Mouse (Mus musculus) neural tube, embryonic 15.5 days (tissue): ENCODE data around the gene Llgl2. TPM values are rescaled to one million over a fixed set of nuclear protein-coding genes. Genes with fewer than 3 reads are reported as not detected.
A peak's percentile ranks its signal among the peaks of the same experiment; 100 is the strongest.

ENCODE experiments used
- ATAC-seq: fragments of 200-750 bp; cut with Nextera tagmentation; 2 replicates; pipeline ENCODE4 v1.8.0; 2017; ENCODE audit warnings: mild to moderate bottlenecking, moderate TSS enrichment, moderate library complexity; ENCODE audit not compliant: low FRiP score
- H3K27ac ChIP-seq: fragments of 300-500 bp; sonication (generic); replicated peaks from 2 replicates; pipeline ENCODE4 v1.5.1; 2015; ENCODE audit warnings: mild to moderate bottlenecking, inconsistent platforms
- H3K27me3 ChIP-seq: fragments of 300-500 bp; sonication (generic); replicated peaks from 2 replicates; pipeline ENCODE4 v1.6.1; 2015; ENCODE audit warnings: inconsistent platforms
- H3K36me3 ChIP-seq: fragments of 300-500 bp; sonication (generic); 2 replicates; pipeline ENCODE4 v1.6.1; 2015; ENCODE audit warnings: inconsistent platforms
- H3K4me1 ChIP-seq: fragments of 300-500 bp; sonication (generic); 2 replicates; pipeline ENCODE4 v1.6.1; 2015; ENCODE audit warnings: inconsistent platforms
- H3K4me2 ChIP-seq: fragments of 300-500 bp; sonication (generic); 2 replicates; pipeline ENCODE4 v1.6.1; 2015; ENCODE audit warnings: inconsistent platforms, mild to moderate bottlenecking, moderate library complexity
- H3K4me3 ChIP-seq: fragments of 300-500 bp; sonication (generic); replicated peaks from 2 replicates; pipeline ENCODE4 v1.5.1; 2015; ENCODE audit warnings: mild to moderate bottlenecking, inconsistent platforms
- H3K9ac ChIP-seq: fragments of 300-500 bp; sonication (generic); replicated peaks from 2 replicates; pipeline ENCODE4 v1.6.1; 2015; ENCODE audit warnings: mild to moderate bottlenecking, inconsistent platforms
- H3K9me3 ChIP-seq: fragments of 300-500 bp; sonication (generic); replicated peaks from 2 replicates; pipeline ENCODE4 v1.6.1; 2016; ENCODE audit warnings: inconsistent platforms
- WGBS: fragments of 180-500 bp; shearing (Covaris S2); methylation state at CpG from one replicate; pipeline ENCODE4 v1.1.7; 2015; ENCODE audit warnings: mixed read lengths; 5-methylcytosine and 5-hydroxymethylcytosine counted together
- polyA plus RNA-seq: library from polyadenylated mRNA; unstranded; fragments of >200 nt; fragmentation: Nextera tagmentation; extraction: Ambion mirVana; gene quantifications from 2 replicates; pipeline ENCODE4 v1.2.1, GENCODE M21; 2015

The Llgl2 gene
- polyA plus RNA-seq, 1 experiment from 2014 or later = 0.97 TPM

DNA sequence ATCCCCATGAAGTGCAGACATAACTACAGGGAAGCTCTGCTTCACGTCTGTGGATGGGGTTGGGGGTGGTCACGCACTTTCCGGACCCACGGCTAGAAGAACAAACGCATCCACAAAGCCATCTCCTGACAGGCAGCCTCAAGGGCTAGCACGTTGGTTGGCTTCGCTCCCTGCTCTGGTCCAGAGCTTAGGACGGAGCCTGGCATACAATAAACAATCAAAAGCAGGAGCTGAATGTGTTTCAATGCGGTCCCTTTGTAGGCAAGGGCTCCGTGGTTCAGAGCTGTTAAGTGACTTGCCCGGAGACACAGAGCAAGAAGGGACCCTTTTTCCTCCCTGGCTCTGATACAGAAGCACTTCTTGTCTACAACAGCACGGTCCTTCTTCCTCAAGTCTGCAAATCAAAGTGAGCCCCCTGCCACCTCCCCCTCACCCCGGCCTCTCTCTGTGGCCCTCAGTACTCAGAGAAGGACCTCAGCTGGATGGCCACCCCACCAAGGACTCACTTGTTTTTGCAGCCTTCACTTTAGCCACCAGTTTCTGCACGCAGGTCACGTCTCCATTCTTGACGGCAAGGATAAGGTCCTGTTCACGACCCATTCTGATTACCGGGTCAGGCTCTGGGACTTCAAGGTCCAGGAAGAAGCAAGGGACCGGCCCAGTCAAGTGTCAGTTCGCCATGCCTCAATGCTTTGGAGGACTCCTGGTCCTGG, 12.3 kb upstream of the Llgl2 start:
- no peaks in the 10 kb centered on the region for H3K9me3 ChIP-seq
- H3K4me1 ChIP-seq = peaks cover 82% of the 10 kb centered on the region
- no peaks in the 10 kb centered on the region for H3K27me3 ChIP-seq
- H3K27ac ChIP-seq = peak overlapping the region; percentile 76; the same call in 1 of the 2 replicates
- H3K36me3 ChIP-seq = no peaks in the 10 kb centered on the region
- peak overlapping the region; percentile 84 for H3K4me3 ChIP-seq
- no peak overlapping the region; the same call in 1 of the 2 replicates for H3K9ac ChIP-seq
- WGBS = 80% methylated on average over 20 of the region's 20 CpGs
- no peak for ATAC-seq
- H3K4me2 ChIP-seq = peak overlapping the region; percentile 96

DNA sequence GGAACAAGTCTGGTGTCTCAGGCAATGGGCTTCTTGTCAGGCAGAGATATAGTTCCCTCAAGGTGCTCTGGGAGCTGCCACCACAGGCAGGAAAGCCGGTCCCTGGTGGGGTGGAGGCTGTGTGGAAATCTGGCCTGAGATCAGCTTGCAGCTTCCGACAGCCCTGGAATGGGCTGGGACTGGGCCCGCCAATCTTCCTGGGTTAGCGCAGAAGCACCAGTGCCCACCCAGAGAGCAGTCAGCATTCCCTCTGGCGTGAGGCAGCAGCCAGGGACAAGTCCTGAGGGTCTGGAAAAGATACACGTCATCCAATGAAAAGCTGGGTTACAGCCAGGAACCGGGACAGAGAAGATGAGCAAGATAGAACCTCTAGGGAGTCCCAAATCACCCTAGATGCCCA, 11.8 kb upstream of the Llgl2 start:
- peak overlapping the region; percentile 96 for H3K4me2 ChIP-seq
- H3K27ac ChIP-seq = peak overlapping the region; percentile 76; the same call in 1 of the 2 replicates
- no peak for ATAC-seq
- H3K9me3 ChIP-seq = no peaks in the 10 kb centered on the region
- peaks cover 4% of the 10 kb centered on the region for H3K36me3 ChIP-seq
- peak overlapping the region; percentile 84 for H3K4me3 ChIP-seq
- H3K4me1 ChIP-seq = peaks cover 77% of the 10 kb centered on the region
- WGBS = 33% methylated on average over 7 of the region's 7 CpGs
- H3K27me3 ChIP-seq = no peaks in the 10 kb centered on the region
- H3K9ac ChIP-seq = peak overlapping the region; percentile 48

DNA sequence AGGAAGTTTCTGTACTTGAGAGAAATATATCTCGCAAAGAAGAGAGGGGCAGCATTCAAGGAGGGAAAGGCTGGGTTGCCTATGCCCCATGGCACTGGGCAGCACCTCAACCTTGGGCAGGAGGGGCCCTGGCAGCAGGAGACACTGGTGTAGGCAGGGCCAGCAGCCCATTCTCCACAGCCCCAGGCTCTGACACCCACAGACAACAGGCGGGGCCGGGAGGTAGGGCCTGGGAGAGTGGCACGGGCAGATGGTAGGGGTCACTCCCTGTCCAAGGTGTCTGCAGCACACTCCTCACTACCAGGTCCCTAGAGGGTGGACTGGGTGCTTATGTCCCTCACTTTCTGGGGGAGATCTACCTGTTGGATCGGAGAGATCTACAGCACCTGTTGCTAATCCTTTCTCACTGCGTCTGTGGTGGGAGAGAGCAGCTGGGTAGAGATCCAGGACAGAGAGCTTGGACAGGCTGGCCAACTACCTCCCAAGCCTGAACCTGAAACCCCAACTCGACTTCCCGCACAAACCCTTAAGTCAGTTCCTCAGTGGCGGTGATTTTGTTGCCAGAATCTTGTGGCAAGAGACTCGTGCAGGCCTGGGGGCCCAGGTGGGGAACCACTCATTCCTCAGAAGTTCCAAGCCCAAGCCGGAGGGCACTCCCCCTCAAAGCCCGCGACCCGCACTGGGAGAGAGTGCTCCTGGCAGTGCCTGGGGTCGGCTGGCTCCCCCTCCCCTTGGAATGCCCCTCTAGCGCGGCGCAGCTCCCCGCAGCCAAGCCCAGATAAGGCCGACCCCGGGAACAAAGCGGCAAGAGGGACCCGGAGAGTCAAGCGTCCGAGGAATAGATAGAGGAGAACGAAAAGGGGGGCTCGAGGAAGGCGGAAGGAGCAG, 11.1 kb upstream of the Llgl2 start:
- Histone ChIP-seq H3K4me2 (peak overlapping the region; percentile 96), H3K9me3 (no peaks in the 10 kb centered on the region), H3K27ac (peak overlapping the region; percentile 76), H3K4me1 (peaks cover 72% of the 10 kb centered on the region), H3K9ac (peak overlapping the region; percentile 48), H3K4me3 (peak overlapping the region; percentile 84), H3K36me3 (peaks cover 9% of the 10 kb centered on the region), H3K27me3 (no peaks in the 10 kb centered on the region)
- peak; percentile 28; the same call in 1 of the 2 replicates for ATAC-seq
- 4% methylated on average over 28 of the region's 28 CpGs for WGBS

DNA sequence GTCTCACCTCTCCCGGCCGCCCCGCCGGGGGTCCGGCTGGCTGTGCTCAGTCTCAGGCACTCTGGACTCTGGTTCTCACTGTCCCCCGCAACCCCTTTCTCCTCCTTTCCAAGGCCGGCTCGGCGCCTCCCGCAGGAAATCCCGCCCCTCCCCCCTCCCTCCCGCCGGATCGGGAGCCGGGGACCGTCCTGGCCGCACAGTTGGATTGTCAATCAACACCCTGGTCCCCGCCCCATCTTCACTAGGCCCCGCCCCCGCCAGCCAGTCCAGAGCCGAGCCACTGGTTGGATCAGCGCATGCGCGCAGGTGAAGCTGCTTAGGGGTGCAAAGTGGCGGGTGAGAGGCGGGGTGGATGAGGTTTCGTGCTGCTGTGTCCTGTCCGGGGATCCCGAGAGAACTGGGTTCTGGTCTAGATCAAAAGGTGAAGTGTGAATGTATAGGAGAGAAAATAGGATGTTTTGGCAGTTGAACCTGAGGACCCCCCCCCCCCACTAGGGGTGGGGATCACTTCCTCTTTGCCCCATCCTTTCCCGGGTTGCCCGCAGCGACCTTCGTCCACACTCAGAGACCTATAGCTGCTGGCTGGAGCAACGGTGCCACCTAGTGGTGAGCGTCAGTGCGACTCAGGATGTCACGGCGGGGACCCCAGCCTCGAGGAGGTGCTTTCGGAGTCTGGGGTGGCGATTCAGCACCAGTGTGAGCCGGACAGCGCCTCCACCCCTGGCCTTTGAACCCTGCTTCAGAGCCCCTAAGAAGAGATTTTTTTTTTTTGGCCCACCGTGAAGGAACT, 10.1 kb upstream of the Llgl2 start, which contains the start of gene Caskin2:
Gene Caskin2 (minus strand): TSS at position 133 of the 790 bp plus-strand sequence.
- H3K4me1 ChIP-seq = peaks cover 62% of the 10 kb centered on the region
- H3K36me3 ChIP-seq = peaks cover 15% of the 10 kb centered on the region
- no peaks in the 10 kb centered on the region for H3K27me3 ChIP-seq
- WGBS = under 1% methylated on average over 40 of the region's 44 CpGs
- H3K9ac ChIP-seq = peak within 1 kb of the TSS; percentile 85
- H3K4me2 ChIP-seq = peak within 1 kb of the TSS; percentile 96
- ATAC-seq = peak; percentile 90
- no peaks in the 10 kb centered on the region for H3K9me3 ChIP-seq
- H3K4me3 ChIP-seq = peak within 1 kb of the TSS; percentile 84
- H3K27ac ChIP-seq = peak within 1 kb of the TSS; percentile 76

DNA sequence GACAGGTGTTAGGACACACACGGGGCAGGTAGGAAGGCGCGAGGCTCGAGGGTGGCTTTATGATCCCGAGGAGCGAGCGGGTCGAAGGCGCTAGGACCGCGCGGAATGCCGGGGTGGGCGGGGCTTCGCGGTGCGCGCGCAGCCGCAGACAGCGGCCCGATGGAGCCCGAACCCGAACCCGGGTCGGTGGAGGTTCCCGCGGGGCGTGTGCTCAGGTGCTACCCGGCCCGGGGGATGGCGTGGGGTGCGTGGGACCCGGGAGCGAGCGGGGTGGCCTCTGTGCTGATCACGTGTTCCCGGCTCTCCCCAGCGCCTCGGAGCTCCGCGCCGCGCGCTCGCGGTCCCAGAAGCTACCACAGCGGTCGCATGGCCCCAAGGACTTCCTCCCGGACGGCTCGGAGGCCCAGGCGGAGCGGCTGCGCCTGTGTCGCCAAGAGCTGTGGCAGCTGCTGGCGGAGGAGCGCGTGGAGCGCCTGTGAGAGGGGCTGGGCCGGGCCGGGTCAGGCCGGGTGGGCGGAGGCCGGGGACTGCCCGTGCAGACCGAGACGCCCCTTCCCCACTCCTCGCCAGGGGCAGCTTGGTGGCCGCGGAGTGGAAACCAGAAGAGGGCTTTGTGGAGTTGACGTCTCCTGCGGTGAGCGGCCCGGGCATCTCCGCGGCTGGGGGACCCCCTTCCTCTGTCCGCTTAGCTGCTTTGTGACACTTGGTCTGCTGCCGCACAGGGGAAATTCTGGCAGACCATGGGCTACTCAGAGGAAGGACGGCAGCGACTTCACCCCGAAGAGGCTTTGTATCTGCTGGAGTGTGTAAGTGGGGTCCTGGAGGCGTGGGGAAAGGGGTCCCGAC, 9.0 kb upstream of the Llgl2 start, which contains the start of gene Tsen54:
Gene Tsen54 (plus strand): TSS at position 120 of the 846 bp plus-strand sequence.
- H3K36me3 ChIP-seq = peaks cover 20% of the 10 kb centered on the region
- under 1% methylated on average over 80 of the region's 84 CpGs for WGBS
- H3K4me1 ChIP-seq = peaks cover 51% of the 10 kb centered on the region
- H3K9ac ChIP-seq = peak within 1 kb of the TSS; percentile 85
- H3K9me3 ChIP-seq = no peaks in the 10 kb centered on the region
- peak within 1 kb of the TSS; percentile 96 for H3K4me2 ChIP-seq
- peak within 1 kb of the TSS; percentile 76 for H3K27ac ChIP-seq
- H3K27me3 ChIP-seq = no peaks in the 10 kb centered on the region
- peak within 1 kb of the TSS; percentile 84 for H3K4me3 ChIP-seq
- ATAC-seq = peak; percentile 74

DNA sequence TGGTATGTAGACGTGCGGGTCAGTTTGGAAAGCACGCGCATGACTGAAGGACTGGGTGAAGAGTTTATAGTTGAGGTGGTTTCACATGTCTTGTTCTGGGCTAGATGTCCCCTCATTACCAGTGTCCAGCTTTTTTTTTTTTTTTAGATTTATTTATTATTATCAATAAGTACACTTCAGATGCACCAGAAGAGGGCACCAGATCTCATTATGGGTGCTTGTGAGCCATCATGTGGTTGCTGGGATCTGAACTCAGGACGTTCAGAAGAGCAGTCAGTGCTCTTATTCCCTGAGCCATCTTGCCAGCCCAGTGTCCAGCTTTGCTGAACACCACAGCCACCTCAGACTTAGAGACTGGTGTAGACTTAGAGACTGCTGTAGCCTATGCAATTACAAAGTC, 6.5 kb upstream of the Llgl2 start:
- H3K4me1 ChIP-seq = peaks cover 30% of the 10 kb centered on the region
- H3K27ac ChIP-seq = no peak overlapping the region
- H3K9ac ChIP-seq = no peak overlapping the region
- 90% methylated on average over 5 of the region's 5 CpGs for whole genome bisulfite sequencing
- no peak overlapping the region for H3K4me2 ChIP-seq
- no peak for ATAC-seq
- no peaks in the 10 kb centered on the region for H3K9me3 ChIP-seq
- peaks cover 45% of the 10 kb centered on the region for H3K36me3 ChIP-seq
- H3K27me3 ChIP-seq = no peaks in the 10 kb centered on the region
- no peak overlapping the region for H3K4me3 ChIP-seq

DNA sequence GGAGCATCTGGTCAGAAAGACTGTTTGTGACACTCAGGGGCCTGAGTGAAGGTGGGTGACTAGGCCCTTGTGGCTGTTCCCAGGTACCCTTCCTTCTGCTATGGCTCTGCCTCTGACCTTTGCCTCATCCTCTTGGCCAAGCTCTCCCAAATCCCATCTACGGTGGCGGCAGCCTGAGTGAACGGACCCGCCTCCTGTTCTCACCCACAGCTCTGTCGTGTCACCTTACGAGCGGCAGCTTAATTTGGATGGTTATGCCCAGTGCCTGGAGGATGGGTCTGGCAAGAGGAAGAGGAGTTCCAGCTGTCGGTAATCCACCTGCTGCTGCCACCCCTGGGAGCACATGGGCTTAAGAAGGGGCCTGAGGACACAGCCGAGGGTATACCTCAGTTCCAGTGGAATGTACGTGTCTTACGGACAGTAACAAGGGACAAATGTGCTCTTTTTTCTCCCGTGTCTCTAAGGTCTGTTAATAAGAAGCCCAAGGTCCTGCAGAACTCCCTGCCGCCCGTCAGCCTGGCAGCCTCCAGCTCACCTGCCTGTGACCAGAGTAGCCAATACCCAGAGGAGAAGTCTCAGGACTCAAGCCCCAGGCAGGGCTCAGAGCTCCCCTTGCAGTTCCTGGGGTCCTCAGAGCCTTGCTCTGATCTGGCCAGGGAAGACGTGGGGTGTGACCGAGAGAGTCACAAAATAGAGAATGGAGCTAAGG, 3.8 kb upstream of the Llgl2 start:
- 90% methylated on average over 16 of the region's 16 CpGs for WGBS
- Histone ChIP-seq H3K4me1 (peaks cover 28% of the 10 kb centered on the region), H3K36me3 (peaks cover 51% of the 10 kb centered on the region)

DNA sequence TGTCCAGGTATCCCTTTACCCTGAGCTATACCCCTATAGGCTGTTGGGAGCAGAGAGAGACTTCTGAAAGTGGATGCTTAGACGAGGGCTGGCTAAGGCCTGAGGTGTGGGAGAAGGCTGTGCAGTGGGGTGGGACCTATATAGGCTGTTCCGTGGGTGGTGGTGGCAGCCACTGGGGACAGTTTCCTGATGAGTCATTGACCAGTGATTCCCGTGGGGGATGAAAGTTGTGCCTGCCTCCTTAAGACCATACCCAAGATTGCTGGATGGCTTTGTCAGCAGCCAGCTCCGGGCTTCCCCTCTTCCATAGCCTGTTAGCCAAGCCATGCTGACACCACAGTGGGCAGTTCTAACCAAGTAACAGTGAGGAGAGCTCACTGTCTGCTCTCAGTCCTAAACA, 2.8 kb upstream of the Llgl2 start:
- Histone ChIP-seq H3K27ac (no peak overlapping the region), H3K9ac (no peak overlapping the region), H3K4me1 (peaks cover 19% of the 10 kb centered on the region), H3K9me3 (no peaks in the 10 kb centered on the region), H3K4me3 (no peak overlapping the region), H3K27me3 (peaks cover 27% of the 10 kb centered on the region), H3K36me3 (peaks cover 51% of the 10 kb centered on the region), H3K4me2 (no peak overlapping the region)
- no peak for ATAC-seq
- 85% methylated on average over 4 of the region's 4 CpGs for WGBS

More for the DNA sequence above, 3.8 kb upstream of the Llgl2 start:
- no peak for ATAC-seq
- Histone ChIP-seq H3K9me3 (no peaks in the 10 kb centered on the region), H3K9ac (no peak overlapping the region), H3K4me2 (no peak overlapping the region), H3K4me3 (no peak overlapping the region), H3K27ac (no peak overlapping the region), H3K27me3 (peaks cover 18% of the 10 kb centered on the region)

DNA sequence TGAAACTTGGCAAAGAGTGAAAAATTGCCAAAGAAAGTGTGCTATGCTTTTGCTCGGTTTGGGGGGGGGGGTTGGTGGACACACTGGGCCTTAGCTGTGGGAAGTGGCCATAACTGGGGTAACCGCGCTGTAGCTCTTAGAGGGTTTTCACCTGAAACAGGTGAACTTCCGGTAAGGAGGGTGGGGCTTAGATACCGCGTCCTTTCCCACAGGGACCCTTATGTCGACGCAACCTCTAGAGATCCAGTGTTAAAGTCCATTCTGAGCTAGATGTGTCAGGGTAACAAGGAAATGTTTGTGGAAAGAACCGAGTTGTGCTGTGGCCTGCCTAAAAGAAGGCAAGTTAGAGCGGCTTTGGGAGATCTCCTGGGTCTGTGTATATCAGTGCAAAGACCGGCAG, 964 bp downstream of the Llgl2 start:
- no peak overlapping the region for H3K27ac ChIP-seq
- 19% methylated on average over 11 of the region's 11 CpGs for WGBS
- H3K27me3 ChIP-seq = peaks cover 35% of the 10 kb centered on the region
- peaks cover 32% of the 10 kb centered on the region for H3K36me3 ChIP-seq
- H3K4me3 ChIP-seq = peak overlapping the region; percentile 56
- H3K4me1 ChIP-seq = peaks cover 15% of the 10 kb centered on the region
- no peak for ATAC-seq
- no peak overlapping the region for H3K9ac ChIP-seq
- peak overlapping the region; percentile 98 for H3K4me2 ChIP-seq
- no peaks in the 10 kb centered on the region for H3K9me3 ChIP-seq

DNA sequence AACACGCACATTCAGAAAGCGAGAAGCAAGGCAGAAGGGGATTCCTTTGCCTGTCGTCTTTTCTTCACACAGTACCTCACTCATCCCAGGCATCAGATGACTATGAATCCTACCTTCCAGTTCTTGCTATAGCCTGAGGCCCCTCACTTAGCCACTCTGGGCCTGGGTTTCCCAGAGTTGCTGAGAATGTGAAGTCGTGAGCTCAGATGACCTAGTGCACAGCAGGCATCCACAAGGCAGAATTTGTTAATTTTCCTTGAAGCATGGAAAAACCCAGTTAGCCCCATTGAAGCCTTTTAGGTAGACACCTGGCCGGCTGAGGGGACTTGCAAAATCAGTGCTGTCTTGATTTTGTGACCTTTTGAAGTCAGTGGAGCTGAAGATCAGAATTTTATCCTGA, 2.6 kb downstream of the Llgl2 start:
- no peak for ATAC-seq

More for the DNA sequence above, 2.6 kb downstream of the Llgl2 start:
- Histone ChIP-seq H3K4me3 (no peak overlapping the region), H3K9me3 (no peaks in the 10 kb centered on the region), H3K27ac (no peak overlapping the region), H3K4me1 (peaks cover 15% of the 10 kb centered on the region), H3K9ac (no peak overlapping the region), H3K4me2 (no peak overlapping the region), H3K27me3 (peaks cover 51% of the 10 kb centered on the region), H3K36me3 (peaks cover 15% of the 10 kb centered on the region)
- 57% methylated on average over 5 of the region's 5 CpGs for WGBS
